Mouse (Mus musculus) telencephalon, adult 2 months (tissue): ENCODE data around the gene Utp14a.

ENCODE experiments used
- DNase-seq: peaks from one replicate; pipeline ENCODE4 v3.0.0-alpha.2; 2011; ENCODE audit warnings: low read depth, low spot score

Gene Utp14a

DNA sequence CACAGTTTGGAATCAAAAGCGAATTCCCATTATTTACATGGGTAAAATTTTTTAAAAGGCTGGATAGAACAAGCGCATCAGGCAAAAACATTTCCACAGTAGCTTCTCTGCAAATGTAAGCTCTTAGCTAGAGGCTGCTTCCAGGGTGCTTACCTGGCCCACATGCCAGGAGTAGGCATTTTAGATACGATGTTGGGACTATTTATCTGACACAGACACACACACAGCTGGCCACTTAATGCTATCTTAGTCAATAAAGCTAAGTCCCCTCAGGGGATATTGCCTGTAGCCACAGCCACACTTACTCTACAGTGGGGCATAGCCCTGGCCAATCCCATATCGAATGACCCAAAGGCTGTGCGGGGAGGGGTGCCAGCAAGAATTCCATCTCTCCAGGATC is 55.1 kb downstream of the Utp14a start:
- no peak for DNase-seq

GRCm38 (mm10) chrX:48314530-48315079 is 57.9 kb downstream of the Utp14a start:
- DNase-seq: peak; percentile 4

DNA sequence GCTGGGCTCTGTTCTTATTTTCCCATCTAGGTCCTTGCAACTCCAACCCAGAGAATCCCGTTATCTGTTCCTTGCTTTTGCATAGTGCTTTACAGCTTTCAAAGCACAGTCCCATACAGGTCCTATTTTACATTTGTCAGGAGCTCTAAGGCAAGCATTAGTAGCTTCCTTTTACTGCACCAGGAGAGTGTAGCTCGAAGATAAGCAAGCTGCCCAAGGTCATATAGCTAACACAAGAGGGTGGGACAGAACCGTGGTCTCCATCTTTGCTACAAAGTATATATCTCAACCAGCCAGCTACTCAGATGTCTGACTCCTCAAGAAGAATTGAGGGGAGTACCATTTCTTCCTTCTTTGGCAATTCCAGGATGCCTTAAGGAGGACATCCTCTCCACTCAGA is 60.8 kb downstream of the Utp14a start:
- DNase-seq: no peak

- no peak for DNase-seq
Observed at GRCm38 (mm10) chrX:48318194-48318593, 61.5 kb downstream of the Utp14a start.
